Mouse (Mus musculus): Measurements from ENCODE around the gene Rps8. TPM values are rescaled to one million over a fixed set of nuclear protein-coding genes. Genes with fewer than 3 reads are reported as not detected.
"Not testable (repeated sequence)": the region's sequence is repeated elsewhere in the genome, so short reads cannot be mapped to it uniquely, and the experiment has no call there.

The Rps8 gene
- polyA plus RNA-seq, 1 experiment = 3,907 TPM

GRCm38 (mm10) chr4:117189856-117190543 lies 34.0 kb upstream of the Rps8 start:
- Histone ChIP-seq H3K27me3 (ENCODE audit: control insufficient read depth, insufficient read depth, insufficient read length) (no peaks in the 10 kb centered on the region), H3ac (ENCODE audit: control insufficient read depth, insufficient read length) (no peak overlapping the region), H3K4me2 (ENCODE audit: low read depth) (peak overlapping the region; percentile 77), H3K79me2 (ENCODE audit: control insufficient read depth, insufficient read depth) (no peaks in the 10 kb centered on the region), H3K4me3 (peak overlapping the region; percentile 18), H3K36me3 (ENCODE audit: control insufficient read depth, insufficient read depth) (no peaks in the 10 kb centered on the region)
- no peak for TF ChIP-seq E2F4 (IDR thresholded peaks at IDR 0.05; ENCODE audit: insufficient read depth)
- no peak for TF ChIP-seq TCF3 (IDR thresholded peaks at IDR 0.05; ENCODE audit: insufficient read length, low read depth)
- peak; percentile 34 for TF ChIP-seq POLR2A (IDR thresholded peaks at IDR 0.05; ENCODE audit: insufficient read length, low read depth)
- TF ChIP-seq SRF (IDR thresholded peaks at IDR 0.05; ENCODE audit: control insufficient read depth, insufficient read length, low read depth) = no peak
- no peak for TF ChIP-seq POLR2AphosphoS2 (IDR thresholded peaks at IDR 0.05; ENCODE audit: insufficient read length, low read depth)
- TF ChIP-seq MAX (IDR thresholded peaks at IDR 0.05; ENCODE audit: low read depth) = no peak
- TF ChIP-seq MYOD1 (IDR thresholded peaks at IDR 0.05; ENCODE audit: control insufficient read depth in 1 of 3, insufficient read length in 2 of 3, low read depth in 2 of 3) = no peak
- peak; percentile 69; the same call in 1 of the 2 replicates for TF ChIP-seq CEBPB (IDR thresholded peaks at IDR 0.05; ENCODE audit: insufficient read depth, poor library complexity, severe bottlenecking)
- no peak for TF ChIP-seq REST (IDR thresholded peaks at IDR 0.05; ENCODE audit: insufficient read depth, insufficient read length)
- TF ChIP-seq MYOG (IDR thresholded peaks at IDR 0.05; ENCODE audit: control insufficient read depth in 1 of 3, insufficient read depth in 1 of 3, insufficient read length in 2 of 3, low read depth in 2 of 3) = no peak

GRCm38 (mm10) chr4:117189382-117189855 lies 33.4 kb upstream of the Rps8 start:
- Histone ChIP-seq H3K36me3 (ENCODE audit: control insufficient read depth, insufficient read depth) (no peaks in the 10 kb centered on the region), H3K4me3 (peak overlapping the region; percentile 18), H3ac (ENCODE audit: control insufficient read depth, insufficient read length) (no peak overlapping the region), H3K79me2 (ENCODE audit: control insufficient read depth, insufficient read depth) (no peaks in the 10 kb centered on the region), H3K4me2 (ENCODE audit: low read depth) (peak overlapping the region; percentile 77), H3K27me3 (ENCODE audit: control insufficient read depth, insufficient read depth, insufficient read length) (no peaks in the 10 kb centered on the region)
- TF ChIP-seq MYOD1 (IDR thresholded peaks at IDR 0.05; ENCODE audit: control insufficient read depth in 1 of 3, insufficient read length in 2 of 3, low read depth in 2 of 3) (no peak), USF1 (IDR thresholded peaks at IDR 0.05; ENCODE audit: low read depth) (no peak), TCF3 (IDR thresholded peaks at IDR 0.05; ENCODE audit: insufficient read length, low read depth) (no peak), TCF12 (IDR thresholded peaks at IDR 0.05; ENCODE audit: insufficient read depth, poor library complexity, severe bottlenecking) (no peak), POLR2A (IDR thresholded peaks at IDR 0.05; ENCODE audit: insufficient read length, low read depth) (no peak), MYOG (IDR thresholded peaks at IDR 0.05; ENCODE audit: control insufficient read depth in 1 of 3, insufficient read depth in 1 of 3, insufficient read length in 2 of 3, low read depth in 2 of 3) (no peak), CEBPB (IDR thresholded peaks at IDR 0.05; ENCODE audit: insufficient read depth, poor library complexity, severe bottlenecking) (no peak), E2F4 (IDR thresholded peaks at IDR 0.05; ENCODE audit: insufficient read depth) (no peak), REST (IDR thresholded peaks at IDR 0.05; ENCODE audit: insufficient read depth, insufficient read length) (no peak), SRF (IDR thresholded peaks at IDR 0.05; ENCODE audit: control insufficient read depth, insufficient read length, low read depth) (no peak), POLR2AphosphoS2 (IDR thresholded peaks at IDR 0.05; ENCODE audit: insufficient read length, low read depth) (no peak), MAX (IDR thresholded peaks at IDR 0.05; ENCODE audit: low read depth) (no peak)

GRCm38 (mm10) chr4:117188969-117189368 lies 32.9 kb upstream of the Rps8 start:
- Histone ChIP-seq H3ac (ENCODE audit: control insufficient read depth, insufficient read length) (no peak overlapping the region), H3K27me3 (ENCODE audit: control insufficient read depth, insufficient read depth, insufficient read length) (no peaks in the 10 kb centered on the region), H3K4me2 (ENCODE audit: low read depth) (peak overlapping the region; percentile 77), H3K36me3 (ENCODE audit: control insufficient read depth, insufficient read depth) (no peaks in the 10 kb centered on the region), H3K79me2 (ENCODE audit: control insufficient read depth, insufficient read depth) (no peaks in the 10 kb centered on the region), H3K4me3 (peak overlapping the region; percentile 18)
- TF ChIP-seq E2F4 (IDR thresholded peaks at IDR 0.05; ENCODE audit: insufficient read depth) (no peak), TCF12 (IDR thresholded peaks at IDR 0.05; ENCODE audit: insufficient read depth, poor library complexity, severe bottlenecking) (no peak), REST (IDR thresholded peaks at IDR 0.05; ENCODE audit: insufficient read depth, insufficient read length) (no peak), SRF (IDR thresholded peaks at IDR 0.05; ENCODE audit: control insufficient read depth, insufficient read length, low read depth) (no peak), USF1 (IDR thresholded peaks at IDR 0.05; ENCODE audit: low read depth) (no peak), MYOG (IDR thresholded peaks at IDR 0.05; ENCODE audit: control insufficient read depth in 1 of 3, insufficient read depth in 1 of 3, insufficient read length in 2 of 3, low read depth in 2 of 3) (no peak), MYOD1 (IDR thresholded peaks at IDR 0.05; ENCODE audit: control insufficient read depth in 1 of 3, insufficient read length in 2 of 3, low read depth in 2 of 3) (no peak), MAX (IDR thresholded peaks at IDR 0.05; ENCODE audit: low read depth) (no peak), TCF3 (IDR thresholded peaks at IDR 0.05; ENCODE audit: insufficient read length, low read depth) (no peak), CEBPB (IDR thresholded peaks at IDR 0.05; ENCODE audit: insufficient read depth, poor library complexity, severe bottlenecking) (no peak), POLR2AphosphoS2 (IDR thresholded peaks at IDR 0.05; ENCODE audit: insufficient read length, low read depth) (no peak), POLR2A (IDR thresholded peaks at IDR 0.05; ENCODE audit: insufficient read length, low read depth) (no peak)

- H3K36me3 ChIP-seq (ENCODE audit: control insufficient read depth, insufficient read depth); H3ac ChIP-seq (ENCODE audit: control insufficient read depth, insufficient read length); H3K27me3 ChIP-seq (ENCODE audit: control insufficient read depth, insufficient read depth, insufficient read length): not testable (repeated sequence)
- peaks cover 24% of the 10 kb centered on the region for H3K79me2 ChIP-seq (ENCODE audit: control insufficient read depth, insufficient read depth)
- H3K4me3 ChIP-seq = peak overlapping the region; percentile 66
- H3K4me2 ChIP-seq (ENCODE audit: low read depth) = peak overlapping the region; percentile 77
These were observed 26.7 kb upstream of the Rps8 start for GRCm38 (mm10) chr4:117182759-117183096.
